Mouse (Mus musculus): ENCODE measurements around the gene Zer1.

DNA sequence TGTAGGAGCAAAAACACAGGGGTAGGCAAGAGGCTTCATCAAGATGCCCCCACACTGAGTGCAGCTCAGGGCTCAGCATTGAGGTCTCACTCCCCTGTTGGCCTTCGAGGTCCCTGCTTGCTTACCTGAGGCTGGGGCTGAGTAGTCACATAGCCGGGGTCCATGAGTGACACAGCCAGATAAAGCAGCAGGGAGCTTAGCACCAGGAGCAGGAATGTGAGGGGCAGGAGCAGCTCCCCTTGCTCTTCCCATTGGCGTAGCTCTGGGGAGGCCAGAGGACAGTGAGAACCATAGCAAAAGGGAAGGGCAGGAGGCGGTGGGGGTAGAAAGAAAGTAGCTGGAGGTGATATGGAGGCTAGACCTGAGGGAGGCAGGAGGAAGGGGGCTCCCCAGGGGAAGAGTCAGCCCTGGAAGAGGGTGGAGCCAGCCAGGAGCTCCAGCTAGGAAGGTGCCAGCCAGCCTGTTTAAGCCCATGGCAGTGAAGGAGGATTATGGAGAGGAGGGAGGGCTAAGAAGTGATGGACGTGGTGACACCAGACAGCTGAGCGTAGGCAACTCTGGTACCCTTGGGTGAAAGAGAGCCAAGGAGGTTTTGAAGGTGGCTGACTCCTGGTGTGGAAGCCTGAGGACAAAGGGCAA, 32.0 kb downstream of the Zer1 start:
- TF ChIP-seq CTCF (IDR thresholded peaks at IDR 0.05; ENCODE audit: borderline replicate concordance, extremely low read depth, insufficient read depth, insufficient read length) (no peak), POLR2A (IDR thresholded peaks at IDR 0.05; ENCODE audit: borderline replicate concordance, extremely low read depth, insufficient read depth, insufficient read length, poor library complexity, severe bottlenecking) (no peak)

Data from brain, embryonic 14.5 days (tissue).